Mouse (Mus musculus) neural tube, postnatal 0 days (tissue): Measurements from ENCODE around the gene Vmn2r91. TPM values are rescaled to one million over a fixed set of nuclear protein-coding genes. Genes with fewer than 3 reads are reported as not detected.

Source experiments
- polyA plus RNA-seq: library from polyadenylated mRNA; unstranded; fragments of >200 nt; fragmentation: Nextera tagmentation; extraction: Ambion mirVana; gene quantifications from 2 replicates; pipeline ENCODE4 v1.2.1, GENCODE M21; 2015

Gene Vmn2r91
- not detected in 2 replicates for polyA plus RNA-seq

DNA sequence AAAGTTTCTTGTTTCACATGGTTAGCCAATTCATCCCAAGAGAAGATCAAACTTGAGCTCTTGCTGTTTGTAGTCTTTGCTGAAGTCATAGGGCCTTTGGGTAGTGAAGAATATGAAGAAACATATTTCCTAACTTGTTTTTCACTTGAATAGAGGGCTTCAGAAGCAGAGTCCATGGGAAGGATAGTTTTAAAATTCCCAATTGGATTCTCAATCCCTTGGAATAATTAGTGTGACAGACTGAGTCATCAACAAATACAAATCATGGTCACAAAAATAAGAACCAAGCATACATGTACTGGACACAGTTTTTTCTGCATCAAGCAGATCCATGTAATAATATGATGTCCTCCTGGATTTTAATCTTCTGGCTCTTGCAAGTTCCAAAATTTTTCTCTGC is at the start of gene Vmn2r91:
Gene Vmn2r91, plus strand, starts transcription at position 301 of the 400 bp plus-strand sequence.

DNA sequence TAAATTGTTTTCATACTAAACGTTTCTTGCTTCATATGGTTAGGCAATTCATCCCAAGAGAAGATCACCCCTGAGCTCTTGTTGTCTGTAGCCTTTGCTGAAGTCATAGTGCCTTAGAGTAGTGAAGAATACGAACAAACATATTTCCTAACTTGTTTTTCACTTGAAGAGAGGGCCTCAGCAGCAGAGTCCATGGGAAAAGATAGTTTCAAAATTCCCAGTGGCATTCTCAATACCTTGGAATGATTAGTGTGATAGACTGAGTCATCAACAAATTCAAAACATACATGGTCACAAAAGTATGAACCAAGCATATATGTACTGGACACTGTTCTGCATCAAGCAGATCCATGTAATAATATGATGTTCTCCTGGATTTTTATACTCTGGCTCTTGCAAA is 35.7 kb upstream of the Vmn2r91 start, which contains the start of gene Vmn2r124:
Gene Vmn2r124, plus strand, starts transcription at position 301 of the 400 bp plus-strand sequence.

DNA sequence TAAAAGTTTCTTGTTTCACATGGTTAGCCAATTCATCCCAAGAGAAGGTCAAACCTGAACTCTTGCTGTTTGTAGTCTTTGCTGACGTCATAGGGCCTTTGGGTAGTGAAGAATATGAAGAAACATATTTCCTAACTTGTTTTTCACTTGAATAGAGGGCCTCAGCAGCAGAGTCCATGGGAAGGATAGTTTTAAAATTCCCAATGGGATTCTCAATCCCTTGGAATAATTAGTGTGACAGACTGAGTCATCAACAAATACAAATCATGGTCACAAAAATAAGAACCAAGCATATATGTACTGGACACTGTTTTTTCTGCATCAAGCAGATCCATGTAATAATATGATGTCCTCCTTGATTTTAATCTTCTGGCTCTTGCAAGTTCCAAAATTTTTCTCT is 66.8 kb downstream of the Vmn2r91 start, which contains the start of gene Vmn2r92:
Gene Vmn2r92, plus strand, starts transcription at position 301 of the 400 bp plus-strand sequence.

Other genes starting within 250 kb of the Vmn2r91 start
- 2.5 and 2.6 TPM in 2 replicates for gene Has1, start 229.8 kb upstream of the Vmn2r91 start, polyA plus RNA-seq
- gene Fpr1, start 201.1 kb upstream of the Vmn2r91 start, polyA plus RNA-seq, result 0.72 TPM in 1 of 2 replicates, not detected in the other
- 0.41 and 1.1 TPM in 2 replicates for gene Fpr2, start 197.2 kb upstream of the Vmn2r91 start, polyA plus RNA-seq
- not detected in 2 replicates for gene Fpr3, start 197.2 kb upstream of the Vmn2r91 start, polyA plus RNA-seq
- gene Fpr-rs4, start 63.3 kb upstream of the Vmn2r91 start, polyA plus RNA-seq, result not detected in 2 replicates
- gene Vmn2r124, start 35.6 kb upstream of the Vmn2r91 start, polyA plus RNA-seq, result not detected in 2 replicates
- gene Vmn2r92, start 66.9 kb downstream of the Vmn2r91 start, polyA plus RNA-seq, result not detected in 2 replicates
- not detected in 2 replicates for gene Vmn2r94, start 192.7 kb downstream of the Vmn2r91 start, polyA plus RNA-seq
- gene Vmn2r93, start 213.1 kb downstream of the Vmn2r91 start, polyA plus RNA-seq, result not detected in 2 replicates